Mouse (Mus musculus) MEL (cell line): Measurements from ENCODE around the gene AC134908.4. TPM values are rescaled to one million over a fixed set of nuclear protein-coding genes. Genes with fewer than 3 reads are reported as not detected.

Source experiments
- DNase-seq: peaks from one replicate; pipeline ENCODE4 v3.0.0; 2011; ENCODE audit warnings: low read depth, low spot score
- H3K27ac ChIP-seq: 2 replicates; pipeline ENCODE4 v1.5.1; 2012; ENCODE audit warnings: low read depth, mild to moderate bottlenecking, control low read depth, low read length, moderate library complexity; ENCODE audit not compliant: control insufficient read depth
- H3K27me3 ChIP-seq, 2 experiments: fragments of 150-350 bp in 1 of 2; sonication (generic) in 1 of 2; 2 replicates each; pipeline ENCODE4 v1.6.1; 2012; ENCODE audit warnings: low read length in 2 of 2, mild to moderate bottlenecking in 2 of 2, improper control_type of control experiment in 1 of 2, moderate library complexity in 1 of 2; ENCODE audit not compliant: insufficient read depth in 2 of 2, control insufficient read depth in 1 of 2
- H3K36me3 ChIP-seq, 2 experiments: 2 replicates each; pipeline ENCODE4 v1.6.1; 2012 to 2014; ENCODE audit warnings: low read length in 2 of 2, improper control_type of control experiment in 1 of 2, inconsistent platforms in 1 of 2, mild to moderate bottlenecking in 1 of 2; ENCODE audit not compliant: insufficient read depth in 2 of 2, control insufficient read depth in 1 of 2
- H3K4me1 ChIP-seq, 2 experiments: fragments of 150-350 bp in 1 of 2; sonication (generic) in 1 of 2; 2 replicates each; pipeline ENCODE4 v1.6.1; 2012; ENCODE audit warnings: low read length in 2 of 2, improper control_type of control experiment in 1 of 2, mild to moderate bottlenecking in 1 of 2; ENCODE audit not compliant: insufficient read depth in 2 of 2, control insufficient read depth in 1 of 2
- H3K4me3 ChIP-seq, 2 experiments: fragments of 150-350 bp in 1 of 2; sonication (generic) in 1 of 2; 2 replicates each; pipeline ENCODE4 v1.5.1; 2012; ENCODE audit warnings: low read depth in 2 of 2, low read length in 2 of 2, mild to moderate bottlenecking in 2 of 2, moderate library complexity in 2 of 2, control low read depth in 1 of 2, improper control_type of control experiment in 1 of 2; ENCODE audit not compliant: control insufficient read depth in 1 of 2, insufficient read depth in 1 of 2
- H3K79me2 ChIP-seq: 2 replicates; pipeline ENCODE4 v1.6.1; 2012; ENCODE audit warnings: mild to moderate bottlenecking, low read length, moderate library complexity; ENCODE audit not compliant: control insufficient read depth, poor library complexity, insufficient read depth
- H3K9ac ChIP-seq: 2 replicates; pipeline ENCODE4 v1.6.1; 2012; ENCODE audit warnings: low read depth, mild to moderate bottlenecking, control low read depth, low read length, moderate library complexity; ENCODE audit not compliant: control insufficient read depth, poor library complexity, severe bottlenecking
- H3K9me3 ChIP-seq: fragments of 150-350 bp; sonication (generic); replicated peaks from 2 replicates; pipeline ENCODE4 v1.6.1; 2012; ENCODE audit warnings: mild to moderate bottlenecking, low read length, improper control_type of control experiment, moderate library complexity; ENCODE audit not compliant: insufficient read depth
- BHLHE40 ChIP-seq: IDR thresholded peaks from 2 replicates; pipeline ENCODE4 v1.6.1; 2012; ENCODE audit warnings: low read depth, mild to moderate bottlenecking, inconsistent platforms, low read length, improper control_type of control experiment, borderline replicate concordance
- CTCF ChIP-seq, 3 experiments: IDR thresholded peaks in 2 of 3; conservative IDR thresholded peaks in 1 of 3; 2 replicates each; pipeline ENCODE4 v1.5.1; 2011 to 2012; ENCODE audit warnings: low read length in 3 of 3, low read depth in 2 of 3, mild to moderate bottlenecking in 2 of 3, improper control_type of control experiment in 1 of 3, inconsistent platforms in 1 of 3, mixed read lengths in 1 of 3, moderate library complexity in 1 of 3; ENCODE audit not compliant: control insufficient read depth in 1 of 3, insufficient read depth in 1 of 3, poor library complexity in 1 of 3, severe bottlenecking in 1 of 3
- ETS1 ChIP-seq: IDR thresholded peaks from 2 replicates; pipeline ENCODE4 v1.6.1; 2012; ENCODE audit warnings: low read depth, mild to moderate bottlenecking, inconsistent platforms, low read length, improper control_type of control experiment, moderate library complexity
- GATA1 ChIP-seq: IDR thresholded peaks from 2 replicates; pipeline ENCODE4 v1.6.1; 2011; ENCODE audit warnings: low read depth, low read length, improper control_type of control experiment
- MAX ChIP-seq: IDR thresholded peaks from 2 replicates; pipeline ENCODE4 v1.6.1; 2011; ENCODE audit warnings: low read length, improper control_type of control experiment
- MXI1 ChIP-seq: IDR thresholded peaks from 2 replicates; pipeline ENCODE4 v1.6.1; 2011; ENCODE audit warnings: mild to moderate bottlenecking, low read depth, low read length, improper control_type of control experiment
- MYC ChIP-seq: IDR thresholded peaks from 2 replicates; pipeline ENCODE4 v1.6.1; 2011; ENCODE audit warnings: low read depth, mild to moderate bottlenecking, low read length, improper control_type of control experiment, moderate library complexity
- NELFE ChIP-seq: IDR thresholded peaks from 2 replicates; pipeline ENCODE4 v1.6.1; 2011; ENCODE audit warnings: low read depth, low read length, improper control_type of control experiment
- POLR2AphosphoS5 ChIP-seq: IDR thresholded peaks from 2 replicates; pipeline ENCODE4 v1.6.1; 2012; ENCODE audit warnings: low read depth, borderline replicate concordance, mild to moderate bottlenecking, inconsistent platforms, low read length, moderate library complexity, mixed read lengths
- RAD21 ChIP-seq: IDR thresholded peaks from 2 replicates; pipeline ENCODE4 v1.6.1; 2011; ENCODE audit warnings: mild to moderate bottlenecking, low read depth, low read length, improper control_type of control experiment
- RCOR1 ChIP-seq: IDR thresholded peaks from 2 replicates; pipeline ENCODE4 v1.6.1; 2012; ENCODE audit warnings: low read depth, mild to moderate bottlenecking, inconsistent platforms, low read length, improper control_type of control experiment
- TAL1 ChIP-seq: IDR thresholded peaks from 2 replicates; pipeline ENCODE4 v1.6.1; 2012; ENCODE audit warnings: mild to moderate bottlenecking, inconsistent platforms, low read length, moderate library complexity, mixed read lengths
- TCF12 ChIP-seq: IDR thresholded peaks from 2 replicates; pipeline ENCODE4 v1.6.1; 2014; ENCODE audit warnings: low read depth, mild to moderate bottlenecking, inconsistent platforms, low read length, improper control_type of control experiment, moderate library complexity
- polyA plus RNA-seq, 2 experiments: library from polyadenylated mRNA; stranded (reverse) in 1 of 2; unstranded in 1 of 2; fragments of >175 nt in 1 of 2; fragments of >200 nt in 1 of 2; gene quantifications; 2 replicates each; pipeline versions ENCODE4 v1.2.1 to v1.2.4; 2012; ENCODE audit warnings: low replicate concordance in 2 of 2, low read depth in 1 of 2; ENCODE audit not compliant: insufficient read length in 2 of 2, insufficient read depth in 1 of 2, missing spikeins in 1 of 2
- total RNA-seq: library from RNA; depleted of rRNA; stranded (reverse); fragments of 300-350 nt; gene quantifications from 2 replicates; pipeline ENCODE4 v1.2.3, GENCODE M21; 2012

AC134908.4 gene
- total and polyA plus RNA-seq, 3 experiments = 0.92 TPM; not detected in 2

- Histone ChIP-seq H3K9me3 (no peaks in the 10 kb centered on the region), H3K27ac (no peak overlapping the region), H3K4me3 (no peak overlapping the region), H3K4me1 (no peaks in the 10 kb centered on the region), H3K9ac (no peak overlapping the region), H3K36me3 (no peaks in the 10 kb centered on the region), H3K79me2 (no peaks in the 10 kb centered on the region), H3K27me3 (peaks cover 9 to 13% of the 10 kb centered on the region in 2 experiments)
- DNase-seq = no peak
- TF ChIP-seq BHLHE40 (no peak), NELFE (no peak), RCOR1 (no peak)
- TF ChIP-seq, all 39 proteins: peak for 0
These were observed 35.3 kb downstream of the AC134908.4 start for GRCm38 (mm10) chr17:25760148-25760547.

GRCm38 (mm10) chr17:25757691-25758090 lies 37.8 kb downstream of the AC134908.4 start:
- H3K27me3 ChIP-seq = peaks cover 3 to 11% of the 10 kb centered on the region in 2 experiments
- H3K27ac ChIP-seq = no peak overlapping the region
- no peak for DNase-seq
- no peaks in the 10 kb centered on the region for H3K4me1 ChIP-seq
- H3K79me2 ChIP-seq = no peaks in the 10 kb centered on the region
- H3K9me3 ChIP-seq = no peaks in the 10 kb centered on the region
- no peak overlapping the region for H3K4me3 ChIP-seq
- H3K36me3 ChIP-seq = no peaks in the 10 kb centered on the region
- no peak for TF ChIP-seq BHLHE40
- TF ChIP-seq MYC = no peak
- TF ChIP-seq POLR2AphosphoS5 = no peak
- TF ChIP-seq MXI1 = no peak
- TF ChIP-seq CTCF (IDR thresholded peaks at IDR 0.05 in 2 of 3, conservative IDR thresholded peaks at IDR 0.05 in 1 of 3; ENCODE audit: control insufficient read depth in 1 of 3, insufficient read depth in 1 of 3, low read depth in 2 of 3, low read length in 3 of 3, poor library complexity in 1 of 3, severe bottlenecking in 1 of 3) = no peak
- H3K9ac ChIP-seq = no peak overlapping the region

- no peak overlapping the region for H3K4me3 ChIP-seq
- no peaks in the 10 kb centered on the region for H3K36me3 ChIP-seq
- no peak overlapping the region for H3K27ac ChIP-seq
- no peaks in the 10 kb centered on the region for H3K4me1 ChIP-seq
- no peaks in the 10 kb centered on the region for H3K79me2 ChIP-seq
- H3K27me3 ChIP-seq = peaks cover 0 to 10% of the 10 kb centered on the region in 2 experiments; a peak in 3 of 4 replicates
- no peak for DNase-seq
- no peaks in the 10 kb centered on the region for H3K9me3 ChIP-seq
- no peak overlapping the region for H3K9ac ChIP-seq
- TF ChIP-seq RAD21 (no peak), MAX (no peak), ETS1 (no peak), RCOR1 (no peak), TAL1 (no peak), TCF12 (no peak), GATA1 (no peak)
- TF ChIP-seq, all 39 proteins: peak for 0
These were observed 38.8 kb downstream of the AC134908.4 start for GRCm38 (mm10) chr17:25756378-25757242.
